Mouse (Mus musculus) G1E (cell line): ENCODE results near the gene Gdpd3.
"Not testable (repeated sequence)": the region's sequence is repeated elsewhere in the genome, so short reads cannot be mapped to it uniquely, and the experiment has no call there.

Experiments
- CTCF ChIP-seq: IDR thresholded peaks from 2 replicates; pipeline ENCODE4 v1.5.1; 2012; ENCODE audit warnings: low read depth, low read length, inconsistent platforms, mixed read lengths
- GATA1 ChIP-seq: IDR thresholded peaks from 2 replicates; pipeline ENCODE4 v1.6.1; 2012; ENCODE audit warnings: borderline replicate concordance, low read length, inconsistent platforms, mixed read lengths
- GATA2 ChIP-seq: IDR thresholded peaks from 2 replicates; pipeline ENCODE4 v1.6.1; 2012; ENCODE audit warnings: low read depth, low read length, inconsistent platforms, borderline replicate concordance
- POLR2AphosphoS5 ChIP-seq: IDR thresholded peaks from 2 replicates; pipeline ENCODE4 v1.6.1; 2012; ENCODE audit warnings: low read depth, low read length, inconsistent platforms; ENCODE audit not compliant: insufficient replicate concordance
- TAL1 ChIP-seq: conservative IDR thresholded peaks from 2 replicates; pipeline ENCODE4 v1.6.1; 2012; ENCODE audit warnings: low read depth, low read length, inconsistent platforms, mixed read lengths

- not testable (repeated sequence) for TF ChIP-seq CTCF, TAL1, GATA1, POLR2AphosphoS5, GATA2
Observed at GRCm38 (mm10) chr7:126730256-126730789, 35.8 kb upstream of the Gdpd3 start.
